Mouse (Mus musculus) frontal cortex, postnatal 14 days (tissue): ENCODE data around the gene Xylt1.

Experiments
- DNase-seq, 2 experiments: peaks; one replicate each; pipeline ENCODE4 v3.0.0; 2022; ENCODE audit warnings: low spot score in 2 of 2

Gene Xylt1

DNA sequence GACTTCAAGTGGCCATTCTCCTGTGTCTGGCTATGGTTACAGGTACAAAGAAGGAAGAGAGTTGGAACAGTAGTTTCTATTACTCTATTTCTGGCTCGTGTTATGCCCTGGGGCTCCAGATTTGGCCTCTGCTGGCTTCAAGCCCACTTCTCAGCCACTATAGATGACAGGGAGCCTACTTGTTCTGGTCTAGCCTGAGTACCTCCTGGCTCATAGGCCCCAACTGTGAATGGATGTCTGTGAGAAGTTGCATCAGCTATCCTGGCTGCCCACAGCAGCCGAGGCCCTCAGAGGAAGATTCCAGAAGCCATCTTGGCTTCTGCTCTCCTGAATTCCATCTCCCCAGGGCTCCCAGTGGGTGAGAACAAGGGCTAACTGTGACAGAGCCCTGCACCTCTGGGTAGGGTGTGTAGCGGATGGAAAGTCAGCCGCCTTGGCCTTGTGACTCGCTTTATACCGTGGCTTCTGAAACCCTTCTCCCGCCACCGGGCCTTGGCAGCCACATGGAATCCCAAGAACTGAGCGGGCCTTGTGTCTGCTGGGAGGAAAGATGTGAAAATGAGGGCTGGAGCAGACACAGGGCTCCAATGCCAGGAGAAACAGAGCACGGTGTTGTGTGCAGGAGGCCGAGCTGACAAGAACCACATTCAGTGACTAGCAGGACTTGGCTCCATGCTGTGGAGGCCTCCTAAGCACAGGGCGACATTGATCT is 55.1 kb downstream of the Xylt1 start:
- peak; percentile 42 to 70 for DNase-seq

DNA sequence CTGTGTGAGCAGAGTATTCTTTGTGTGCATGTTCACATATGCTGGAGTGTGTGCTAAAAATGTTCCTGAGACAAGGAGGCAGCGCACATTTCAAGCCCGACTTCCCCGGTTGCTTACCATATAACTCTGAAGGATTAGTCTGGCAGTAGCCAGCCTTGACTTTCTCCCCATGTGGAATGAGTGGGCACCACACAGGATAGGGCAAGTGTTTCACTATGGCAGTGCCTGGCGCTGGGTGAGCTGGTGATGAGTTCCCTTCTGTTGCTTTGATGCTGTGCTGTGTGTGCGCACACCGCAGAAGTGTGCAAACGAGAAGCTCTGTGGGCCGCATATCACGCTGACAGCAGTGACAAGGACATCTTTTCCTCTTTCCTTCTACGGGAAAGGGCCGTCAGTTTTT is 56.1 kb downstream of the Xylt1 start:
- DNase-seq: peak in 1 of 2 experiments; percentile 28

DNA sequence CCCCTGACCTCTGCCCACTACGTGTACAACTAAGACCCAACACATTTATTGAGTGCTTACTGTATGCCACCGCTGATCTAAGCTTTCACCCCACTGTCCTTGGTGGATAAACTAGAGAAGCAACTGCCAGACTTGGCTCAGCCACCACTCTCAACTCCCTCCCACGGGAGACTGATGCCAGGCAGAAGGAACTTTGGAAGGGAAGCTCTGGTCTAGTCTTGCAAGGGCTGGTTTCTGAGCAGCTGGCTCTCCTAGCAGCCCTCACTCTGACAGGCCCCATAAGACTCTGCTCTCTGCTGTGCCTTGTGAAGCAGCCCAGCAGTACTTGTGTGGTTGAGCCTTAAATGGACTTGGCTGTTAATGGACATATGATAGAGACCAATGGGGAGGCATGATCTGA is 60.2 kb downstream of the Xylt1 start:
- DNase-seq: peak in 1 of 2 experiments; percentile 35

DNA sequence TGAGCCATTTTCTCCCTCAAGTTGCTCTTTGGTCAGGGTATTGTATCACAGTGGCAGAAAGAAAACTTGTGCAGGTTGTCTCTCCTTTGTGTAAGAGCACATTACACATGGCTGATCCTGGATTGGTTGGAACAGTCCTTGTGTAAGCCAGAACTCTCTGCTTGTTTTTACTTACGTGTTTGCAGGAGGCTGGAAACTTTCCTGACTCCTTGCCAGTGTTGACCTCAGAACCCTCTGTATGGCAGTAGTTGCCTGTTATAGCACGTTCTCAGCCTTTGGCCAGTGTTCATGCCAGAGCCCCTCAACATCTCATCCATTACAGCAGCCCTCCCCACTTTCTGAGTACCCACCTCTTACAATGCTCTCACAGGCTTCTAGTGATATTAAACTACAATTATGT is 61.9 kb downstream of the Xylt1 start:
- no peak for DNase-seq

DNA sequence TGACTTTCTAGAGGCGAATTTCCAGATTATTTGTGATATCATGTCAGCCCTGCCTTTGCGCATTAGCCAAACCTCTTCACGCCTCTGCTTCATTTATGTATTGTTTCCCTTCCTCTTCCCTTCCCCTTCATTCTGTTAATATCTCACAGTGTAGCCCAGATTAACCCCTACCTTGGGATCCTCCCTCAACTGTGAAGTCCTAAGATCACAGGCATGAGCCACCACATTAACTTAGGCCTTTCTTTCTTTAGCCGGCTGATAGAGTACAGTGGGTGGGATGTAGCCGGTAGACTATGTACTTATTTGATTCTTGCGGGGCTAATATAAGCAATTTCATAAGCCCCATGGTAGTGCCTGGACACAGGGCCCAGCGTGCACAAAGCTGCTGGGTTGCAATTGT is 62.4 kb downstream of the Xylt1 start:
- no peak for DNase-seq

DNA sequence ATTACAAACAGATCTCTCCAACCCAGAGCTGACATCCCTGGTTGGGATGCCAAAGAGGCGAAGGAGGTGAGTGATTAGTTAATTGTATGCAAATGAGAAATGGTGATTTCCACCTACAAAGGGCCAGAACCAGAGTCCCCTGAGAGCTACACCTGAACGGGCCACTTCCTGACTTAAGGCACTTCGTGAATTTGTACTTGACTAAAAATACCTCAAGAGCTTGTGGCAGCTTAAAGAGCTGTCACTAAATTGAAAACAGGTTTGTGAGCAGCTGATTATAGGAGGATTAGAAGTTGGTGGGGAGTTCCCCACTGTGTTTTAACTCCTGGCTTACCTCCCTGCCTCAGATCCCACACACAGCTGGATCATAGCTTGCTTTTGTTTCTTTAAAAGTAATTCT is 64.7 kb downstream of the Xylt1 start:
- no peak for DNase-seq

DNA sequence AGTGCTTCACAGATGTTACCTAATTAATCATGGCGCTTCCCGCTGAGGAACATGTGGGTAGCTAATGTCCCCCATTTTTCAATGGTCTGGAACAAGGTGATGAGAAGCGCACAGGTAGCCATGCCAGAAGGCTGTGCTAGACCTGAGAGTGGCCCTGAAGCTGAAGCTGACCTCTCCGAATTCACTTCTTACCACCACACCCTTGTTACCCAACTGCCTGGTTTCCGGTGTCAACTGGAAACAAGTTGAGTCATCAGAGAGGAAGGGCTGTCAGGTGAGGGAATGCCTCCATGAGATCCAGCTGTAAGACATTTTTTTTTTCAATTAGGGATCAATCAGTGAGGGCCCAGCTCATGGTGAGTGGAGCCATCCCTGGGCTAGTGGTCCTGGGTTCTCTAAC is 68.8 kb downstream of the Xylt1 start:
- DNase-seq: no peak

DNA sequence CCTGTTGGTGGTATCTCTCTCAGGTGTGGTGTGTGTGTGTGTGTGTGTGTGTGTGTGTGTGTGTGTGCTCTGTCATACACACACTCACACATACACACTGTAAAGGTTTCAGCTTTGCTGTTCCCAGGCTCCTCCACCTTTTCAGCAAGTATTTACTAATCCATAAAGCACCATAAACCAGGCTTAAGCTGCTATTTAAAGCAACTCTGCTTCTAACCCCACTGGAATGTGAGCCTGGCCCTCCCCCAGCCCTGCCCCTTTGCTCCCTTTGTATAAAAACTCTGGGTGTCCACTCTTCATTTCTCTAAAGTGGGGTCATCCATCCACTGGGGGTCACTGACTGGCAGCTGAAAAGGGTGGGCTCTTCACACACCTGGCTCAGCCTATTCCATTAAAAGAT is 70.4 kb downstream of the Xylt1 start:
- DNase-seq: no peak

DNA sequence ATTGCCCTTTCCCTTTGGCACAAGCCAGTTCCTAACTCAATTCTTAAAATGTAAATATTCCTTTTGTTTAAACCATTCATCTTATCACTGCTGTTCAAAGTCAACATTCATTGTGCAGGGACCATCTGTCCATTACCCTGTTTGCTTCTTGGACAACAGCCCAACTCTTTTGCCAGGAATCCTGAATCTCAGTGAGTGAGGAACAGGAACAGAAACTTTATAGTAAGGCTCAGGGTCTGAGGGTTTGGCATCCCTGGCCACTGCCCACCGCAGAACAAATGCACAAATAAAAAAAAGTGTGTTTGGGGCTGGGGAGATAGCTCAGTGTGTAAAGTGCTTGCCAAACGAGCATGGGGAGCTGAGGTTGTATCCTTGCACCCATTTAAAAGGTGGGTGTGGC is 71.5 kb downstream of the Xylt1 start:
- DNase-seq: no peak

DNA sequence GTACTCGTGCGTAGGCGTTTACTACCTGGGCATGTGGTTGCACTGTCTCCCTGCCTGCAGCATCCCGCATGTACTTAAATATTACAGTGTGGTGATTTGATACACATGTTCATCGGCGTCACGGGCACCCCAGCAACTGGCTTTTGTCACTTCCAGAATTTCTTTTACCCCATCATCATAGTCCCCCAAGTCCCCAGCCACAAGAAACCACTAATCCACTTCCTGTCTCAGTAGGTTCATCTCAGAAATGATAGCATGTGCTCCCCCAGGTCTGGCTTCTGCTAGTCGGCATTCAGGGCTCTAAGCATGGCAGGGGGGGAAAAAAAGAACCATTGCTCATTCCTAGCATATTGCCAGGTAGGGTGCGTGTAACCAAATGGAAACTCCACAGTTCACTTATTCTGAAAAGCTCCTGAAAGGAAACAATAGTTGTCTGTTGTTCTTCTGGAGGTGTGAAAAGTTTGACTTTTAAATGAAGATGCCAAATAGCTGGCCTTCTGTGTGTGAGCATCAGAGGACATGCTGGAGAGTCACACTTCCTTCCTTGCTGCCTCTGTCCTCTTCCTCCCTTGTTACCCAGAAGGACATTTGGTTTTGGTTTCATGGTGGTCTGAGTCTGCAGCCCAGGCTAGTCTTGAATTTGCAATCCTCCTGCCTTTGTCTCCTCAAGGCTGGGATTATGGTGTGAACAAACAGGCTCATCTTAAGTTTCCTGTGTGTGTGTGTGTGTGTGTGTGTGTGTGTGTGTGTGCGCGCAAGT is 74.2 kb downstream of the Xylt1 start:
- DNase-seq: no peak

DNA sequence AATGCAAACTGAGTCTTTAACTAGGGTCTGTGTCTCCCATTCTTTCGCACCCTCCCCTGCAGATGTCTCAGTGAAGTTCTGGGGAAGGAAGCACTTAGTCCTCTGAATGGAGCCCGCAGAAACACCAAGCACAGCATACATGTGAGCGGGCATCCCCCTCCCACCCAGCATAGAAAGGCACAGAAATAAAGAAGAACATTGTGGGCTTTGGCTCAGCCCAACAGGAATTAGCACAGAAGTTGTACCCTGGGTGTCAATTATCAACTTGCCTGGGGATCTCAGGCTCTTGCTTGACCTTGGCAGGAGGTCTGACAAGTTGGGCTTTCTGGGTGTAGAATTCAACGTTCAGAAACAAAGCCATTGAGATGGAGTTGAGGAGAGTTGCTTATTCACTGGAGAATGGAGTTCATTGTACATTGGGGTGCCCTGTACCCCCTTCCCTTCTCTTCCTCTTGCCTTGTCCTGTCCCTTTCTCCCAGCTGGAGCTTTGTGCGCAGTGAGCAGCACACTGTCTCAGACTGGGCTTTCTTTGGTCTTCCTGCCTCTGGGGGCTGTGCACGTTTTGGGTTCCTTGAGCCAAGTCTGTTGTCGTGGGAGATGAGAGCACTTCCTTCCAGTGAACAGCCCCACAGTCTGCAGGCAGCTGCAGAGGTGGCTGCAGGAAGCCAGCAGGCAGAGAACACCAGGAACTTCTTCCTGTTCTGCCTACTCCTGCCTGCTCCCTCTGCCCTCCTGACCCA is 81.6 kb downstream of the Xylt1 start:
- DNase-seq: peak; percentile 41 to 67

DNA sequence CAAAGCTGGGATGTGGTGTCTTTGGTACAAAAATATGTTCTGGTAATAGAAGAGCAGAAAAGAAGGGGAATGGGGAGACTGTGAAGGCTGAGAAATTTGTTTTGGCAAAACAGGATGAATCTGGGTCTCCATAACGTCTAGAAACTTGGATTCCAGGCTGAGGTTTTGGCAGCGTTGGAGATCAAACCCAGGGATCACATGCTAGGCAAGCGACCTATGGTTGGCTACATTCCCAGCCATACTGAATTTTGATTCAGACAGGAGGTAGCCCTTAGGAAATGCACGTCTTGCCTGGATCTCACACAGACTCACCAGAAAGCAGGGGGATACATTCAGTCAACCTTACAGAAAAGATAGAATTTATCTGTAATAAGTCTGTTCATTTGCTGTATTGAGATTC is 84.2 kb downstream of the Xylt1 start:
- DNase-seq: no peak

DNA sequence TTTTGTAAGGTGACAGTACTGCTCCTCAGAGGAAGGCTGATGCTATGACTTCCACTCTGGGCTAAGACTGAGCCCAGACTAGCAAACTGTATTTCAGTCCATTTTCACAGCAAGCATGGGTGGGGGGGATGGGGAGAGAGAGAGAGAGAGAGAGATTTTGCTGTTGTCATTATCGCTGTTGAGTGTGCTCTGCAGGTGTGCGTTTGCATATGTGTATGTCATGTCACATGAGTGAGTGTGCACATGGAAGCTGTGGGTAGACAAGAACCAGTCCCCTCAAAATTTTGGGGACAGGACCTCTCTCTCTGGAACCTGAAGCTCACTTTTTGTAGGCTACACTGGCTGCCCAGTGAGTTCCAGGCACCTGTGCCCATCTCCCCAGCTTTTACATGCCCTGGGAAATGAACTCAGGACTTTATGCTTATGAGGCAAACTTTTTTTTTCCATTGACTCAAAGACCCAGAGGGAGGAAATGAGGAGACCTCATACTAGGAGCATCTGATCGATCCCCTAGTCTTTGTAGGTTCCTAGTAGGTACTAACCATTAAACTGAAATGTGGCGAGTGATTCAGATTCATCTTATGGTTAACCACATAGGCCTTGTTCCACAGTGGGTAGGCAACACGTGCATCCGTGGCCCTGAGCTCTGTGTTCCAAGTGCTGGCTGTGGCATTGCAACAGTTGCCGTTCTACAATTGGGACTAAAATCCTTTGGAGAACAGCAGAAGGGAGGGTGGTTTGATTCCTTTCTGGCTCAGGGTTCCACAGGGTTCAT is 85.4 kb downstream of the Xylt1 start:
- DNase-seq: no peak

DNA sequence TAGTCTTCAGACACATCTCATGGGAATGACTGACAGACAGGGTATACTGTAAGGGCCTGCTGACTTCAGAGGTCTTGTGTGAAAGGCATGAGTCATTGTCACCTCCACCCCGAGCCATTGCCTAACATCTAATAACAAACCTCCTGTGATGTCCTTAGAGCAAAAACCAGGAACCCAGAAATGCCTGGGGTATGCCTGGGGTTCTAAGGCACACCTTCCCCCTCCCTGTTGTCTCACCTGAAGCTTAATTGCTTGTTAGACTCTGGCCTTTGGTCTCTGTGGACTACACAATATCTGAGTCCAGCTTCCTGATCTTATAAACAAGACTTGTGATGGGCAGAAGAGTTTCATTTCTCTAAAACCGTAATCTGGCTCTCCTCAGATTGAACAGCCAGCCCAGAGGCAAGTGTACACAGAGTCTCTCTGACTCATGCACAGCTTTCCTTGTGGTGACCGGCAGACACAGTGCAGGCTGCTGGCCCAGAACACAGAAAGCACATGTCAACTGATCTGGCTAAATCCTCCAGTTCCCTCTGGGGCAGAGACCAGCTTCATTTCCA is 89.5 kb downstream of the Xylt1 start:
- DNase-seq: no peak

DNA sequence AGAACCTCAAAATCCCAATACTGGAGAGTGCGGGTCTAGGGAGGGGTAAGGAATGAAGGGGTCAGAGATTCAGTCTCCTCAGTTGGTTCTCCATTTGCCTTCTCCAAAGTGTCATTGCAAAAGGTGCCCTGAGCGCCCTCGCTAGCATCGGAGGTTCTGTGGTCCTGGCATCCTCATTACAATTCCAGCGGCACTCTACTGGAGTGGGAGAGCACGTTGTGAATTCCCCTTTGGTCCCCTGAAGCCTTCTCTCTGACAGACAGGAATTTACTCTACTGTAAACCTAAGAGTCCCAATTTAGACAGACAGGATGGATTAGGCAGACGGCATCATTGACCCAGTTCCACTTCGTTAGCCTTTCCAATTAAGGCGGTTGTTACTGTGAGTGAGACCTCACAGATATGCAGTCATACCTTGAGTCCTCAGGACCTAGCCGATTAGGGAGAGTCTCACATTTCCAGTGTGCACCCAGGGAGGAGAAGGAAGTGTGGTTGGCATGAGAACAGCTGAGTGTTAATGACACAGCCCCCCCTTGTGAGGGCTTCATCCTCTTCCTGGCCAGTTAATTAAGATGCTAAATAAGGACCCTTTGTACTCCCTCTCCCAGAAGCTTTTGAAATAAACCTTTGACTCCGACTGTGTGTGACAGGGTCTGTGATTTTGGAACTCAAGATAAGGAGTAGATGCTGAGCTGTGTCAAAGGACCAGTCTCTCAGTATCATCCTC is 91.4 kb downstream of the Xylt1 start:
- DNase-seq: no peak

DNA sequence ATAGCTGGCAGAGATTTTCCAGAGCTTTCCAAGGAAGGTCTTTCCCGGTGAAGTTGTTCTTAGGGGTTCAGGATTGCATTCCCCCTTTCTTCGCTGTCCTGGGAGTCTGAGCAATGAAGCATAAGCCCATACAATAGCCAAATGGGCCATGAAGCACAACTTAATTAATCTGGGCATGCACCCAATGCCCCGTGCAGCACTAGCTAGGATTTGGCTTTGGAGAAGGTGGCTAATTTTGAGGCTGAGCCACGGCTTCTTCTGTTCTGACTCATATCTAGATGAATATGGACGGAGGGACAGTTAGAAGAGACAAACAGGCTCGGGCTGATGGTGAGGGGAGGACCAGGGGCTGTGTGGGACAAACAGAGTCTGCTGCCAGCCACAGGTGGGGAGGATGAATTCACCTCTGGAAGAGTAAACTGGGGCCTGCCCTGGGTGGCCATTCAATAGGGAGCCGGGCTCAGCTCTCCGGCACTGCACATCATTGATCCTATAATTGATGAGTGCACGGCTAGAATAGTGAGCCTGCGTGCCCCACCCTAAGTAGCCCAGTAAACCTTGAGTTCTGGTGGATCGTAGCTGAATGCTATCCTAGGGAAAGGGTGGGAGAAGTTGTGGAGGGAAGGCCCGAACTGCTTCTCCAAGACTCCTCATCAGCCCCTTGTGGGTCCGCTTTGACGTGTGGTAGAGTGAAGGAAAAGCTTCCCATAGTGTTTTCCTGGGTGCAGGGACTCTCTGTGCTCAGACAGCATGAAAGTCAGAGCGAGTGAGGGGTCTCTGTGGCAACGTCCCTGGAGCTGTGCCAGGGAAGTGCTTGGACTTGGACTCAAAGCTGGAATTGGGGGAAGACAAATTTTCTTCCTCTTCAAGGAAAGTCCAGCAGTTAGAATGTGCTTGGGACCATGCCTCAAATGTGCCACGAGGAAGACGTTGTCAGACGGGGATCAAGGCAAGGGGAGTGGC is 92.3 kb downstream of the Xylt1 start:
- DNase-seq: no peak

DNA sequence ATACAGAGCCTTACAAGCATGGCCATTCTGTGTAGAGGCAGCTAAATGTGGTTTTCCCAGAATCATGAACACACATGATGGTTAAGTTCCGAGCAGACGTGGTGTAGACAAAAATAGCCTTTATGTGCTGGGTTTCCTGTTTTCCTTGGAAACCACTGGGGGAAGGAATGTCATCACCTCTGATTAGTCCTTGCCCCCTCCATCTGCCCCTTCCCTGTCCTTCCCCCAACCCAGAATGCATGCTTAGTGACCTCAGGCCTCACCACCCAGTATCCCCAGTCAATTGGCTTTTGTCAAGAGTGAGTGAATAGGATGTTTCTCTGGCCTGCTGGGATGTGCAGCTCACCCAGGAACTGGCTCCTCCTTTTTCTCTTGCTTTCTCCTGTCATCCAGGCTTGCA is 93.5 kb downstream of the Xylt1 start:
- DNase-seq: no peak

DNA sequence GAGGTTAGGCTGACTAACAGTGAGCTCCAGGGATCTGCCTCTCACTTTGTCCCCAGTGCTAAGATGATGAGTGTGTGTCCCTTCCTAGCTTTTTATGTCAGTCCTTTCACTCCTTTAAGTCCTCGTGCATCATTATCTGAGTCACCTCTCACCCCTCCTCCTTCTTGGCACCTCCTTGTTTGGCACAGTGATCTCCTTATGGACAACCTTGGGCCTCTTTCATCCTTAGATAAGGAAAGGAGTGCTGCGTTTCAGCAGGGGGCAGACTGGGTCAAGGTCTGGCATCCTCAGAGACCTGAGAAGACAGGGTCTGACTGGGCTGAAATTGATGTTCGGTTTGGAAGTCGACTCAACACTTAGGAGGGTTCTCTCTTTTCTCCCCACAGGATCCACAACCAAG is 94.3 kb downstream of the Xylt1 start:
- DNase-seq: no peak

DNA sequence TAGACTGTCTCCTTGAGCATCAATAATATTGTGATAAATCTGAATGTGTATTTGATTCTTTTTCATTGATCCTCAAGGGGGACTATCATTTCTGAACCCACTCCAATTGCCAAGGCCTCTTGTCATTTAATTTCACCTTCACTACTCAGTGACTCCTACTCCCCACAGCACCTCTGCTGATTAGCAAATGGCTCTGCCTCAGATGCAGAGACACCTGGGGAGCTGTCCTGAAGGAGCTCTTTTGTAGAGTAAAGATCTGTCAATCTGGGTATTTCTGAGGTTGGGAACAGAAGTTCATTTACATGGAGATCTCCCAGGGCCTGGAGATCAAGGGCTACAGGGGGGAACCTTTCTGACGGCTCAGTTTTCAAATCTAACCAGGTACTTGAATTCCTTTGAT is 98.2 kb downstream of the Xylt1 start:
- DNase-seq: no peak

DNA sequence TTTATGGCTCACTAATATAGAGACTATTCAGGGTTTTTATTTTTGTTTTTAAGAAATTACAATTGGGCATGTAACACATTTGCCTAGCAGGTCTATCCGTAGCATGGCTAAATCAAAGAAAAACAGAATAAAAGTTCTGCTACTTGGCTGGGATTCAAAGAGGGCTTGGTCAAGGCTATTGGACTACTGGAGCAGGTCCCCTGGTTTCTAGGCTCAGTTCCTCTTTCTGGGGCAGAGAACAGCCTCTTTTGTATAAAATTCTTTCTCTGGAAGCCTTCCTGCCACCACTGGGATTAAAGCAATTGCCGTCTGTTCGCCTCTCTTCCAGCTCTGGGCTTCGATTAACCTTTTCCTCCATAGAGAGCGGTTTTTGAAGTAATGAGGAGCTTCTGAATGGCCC is 100.1 kb downstream of the Xylt1 start:
- no peak for DNase-seq
